Mouse (Mus musculus) myocyte (in vitro differentiated cells): ENCODE results near the gene Nhlrc4. TPM values are rescaled to one million over a fixed set of nuclear protein-coding genes. Genes with fewer than 3 reads are reported as not detected.

Source experiments
- H3K27me3 ChIP-seq: one replicate; pipeline ENCODE4 v1.6.1; 2011; ENCODE audit not compliant: control insufficient read depth, insufficient read depth, insufficient read length
- H3K36me3 ChIP-seq: one replicate; pipeline ENCODE4 v1.6.1; 2011; ENCODE audit not compliant: control insufficient read depth, insufficient read depth
- H3K4me2 ChIP-seq: one replicate; pipeline ENCODE4 v1.6.1; 2011; ENCODE audit warnings: low read depth, control low read depth
- H3K4me3 ChIP-seq: one replicate; pipeline ENCODE4 v1.5.1; 2011; ENCODE audit warnings: mild to moderate bottlenecking, control low read depth, moderate library complexity
- H3K79me2 ChIP-seq: one replicate; pipeline ENCODE4 v1.6.1; 2011; ENCODE audit not compliant: control insufficient read depth, insufficient read depth
- H3ac ChIP-seq: one replicate; pipeline ENCODE4 v1.6.1; 2011; ENCODE audit not compliant: control insufficient read depth, insufficient read length
- CEBPB ChIP-seq: IDR thresholded peaks from 2 replicates; pipeline ENCODE4 v1.6.1; 2011; ENCODE audit warnings: mild to moderate bottlenecking, moderate library complexity; ENCODE audit not compliant: poor library complexity, insufficient read depth, severe bottlenecking
- E2F4 ChIP-seq: IDR thresholded peaks from one replicate; pipeline ENCODE4 v1.6.1; 2011; ENCODE audit warnings: mild to moderate bottlenecking, control low read depth, moderate library complexity; ENCODE audit not compliant: insufficient read depth
- MAX ChIP-seq: IDR thresholded peaks from one replicate; pipeline ENCODE4 v1.6.1; 2011; ENCODE audit warnings: low read depth, mild to moderate bottlenecking, control low read depth
- MYOD1 ChIP-seq, 3 experiments: IDR thresholded peaks; one replicate each; pipeline ENCODE4 v1.6.1; 2011; ENCODE audit warnings: control low read depth in 2 of 3, low read depth in 2 of 3, mild to moderate bottlenecking in 2 of 3, moderate library complexity in 1 of 3; ENCODE audit not compliant: insufficient read length in 2 of 3, control insufficient read depth in 1 of 3
- MYOG ChIP-seq, 3 experiments: IDR thresholded peaks; one replicate each; pipeline ENCODE4 v1.6.1; 2011; ENCODE audit warnings: control low read depth in 2 of 3, low read depth in 2 of 3, mild to moderate bottlenecking in 2 of 3; ENCODE audit not compliant: insufficient read length in 2 of 3, control insufficient read depth in 1 of 3, insufficient read depth in 1 of 3
- POLR2A ChIP-seq: IDR thresholded peaks from one replicate; pipeline ENCODE4 v1.6.1; 2011; ENCODE audit warnings: low read depth, mild to moderate bottlenecking, control low read depth, moderate library complexity; ENCODE audit not compliant: insufficient read length
- POLR2AphosphoS2 ChIP-seq: IDR thresholded peaks from one replicate; pipeline ENCODE4 v1.6.1; 2011; ENCODE audit warnings: low read depth, control low read depth; ENCODE audit not compliant: insufficient read length
- REST ChIP-seq: IDR thresholded peaks from one replicate; pipeline ENCODE4 v1.6.1; 2011; ENCODE audit warnings: mild to moderate bottlenecking, control low read depth, moderate library complexity; ENCODE audit not compliant: insufficient read depth, insufficient read length
- SRF ChIP-seq: IDR thresholded peaks from one replicate; pipeline ENCODE4 v1.6.1; 2011; ENCODE audit warnings: low read depth; ENCODE audit not compliant: control insufficient read depth, insufficient read length
- TCF12 ChIP-seq: IDR thresholded peaks from one replicate; pipeline ENCODE4 v1.6.1; 2011; ENCODE audit warnings: mild to moderate bottlenecking, control low read depth; ENCODE audit not compliant: poor library complexity, insufficient read depth, severe bottlenecking
- TCF3 ChIP-seq: IDR thresholded peaks from one replicate; pipeline ENCODE4 v1.6.1; 2011; ENCODE audit warnings: low read depth, control low read depth; ENCODE audit not compliant: insufficient read length
- USF1 ChIP-seq: IDR thresholded peaks from one replicate; pipeline ENCODE4 v1.6.1; 2011; ENCODE audit warnings: low read depth, mild to moderate bottlenecking, control low read depth, moderate library complexity
- polyA plus RNA-seq: library from polyadenylated mRNA; unstranded; fragments of >200 nt; fragmentation: generic; extraction: Trizol; gene quantifications from one replicate; pipeline ENCODE4 v1.2.1, GENCODE M21; 2012; ENCODE audit warnings: missing spikeins

The Nhlrc4 gene
- polyA plus RNA-seq, 1 experiment: 0.17 TPM

DNA sequence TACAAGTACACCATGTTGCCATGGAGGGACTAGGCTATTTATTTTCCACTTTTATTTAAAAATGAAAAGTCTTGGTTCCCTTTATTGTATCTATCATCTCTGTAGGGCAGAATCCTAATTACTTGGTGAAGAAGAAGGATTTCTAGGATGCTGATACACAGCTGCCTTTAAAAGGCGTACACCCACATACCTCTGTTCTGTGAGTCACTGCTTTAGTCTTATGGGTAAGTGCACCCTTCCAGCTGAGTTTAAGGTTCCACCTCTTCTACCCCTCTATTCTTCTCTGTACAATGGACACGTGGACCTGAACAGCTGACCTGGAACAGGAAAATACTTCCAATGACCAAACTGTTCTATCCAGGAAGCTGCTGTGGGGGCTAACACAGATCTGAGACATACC lies 37.1 kb downstream of the Nhlrc4 start:
- TF ChIP-seq POLR2A (no peak), CEBPB (no peak), MYOG (IDR thresholded peaks at IDR 0.05; ENCODE audit: control insufficient read depth in 1 of 3, insufficient read depth in 1 of 3, insufficient read length in 2 of 3, low read depth in 2 of 3) (no peak), E2F4 (no peak), POLR2AphosphoS2 (no peak), USF1 (no peak), SRF (no peak), TCF3 (no peak), MAX (no peak), TCF12 (no peak), MYOD1 (IDR thresholded peaks at IDR 0.05; ENCODE audit: control insufficient read depth in 1 of 3, insufficient read length in 2 of 3, low read depth in 2 of 3) (no peak), REST (no peak)
- H3ac ChIP-seq: no peak overlapping the region
- H3K4me2 ChIP-seq: no peak overlapping the region
- no peak overlapping the region for H3K4me3 ChIP-seq
- H3K79me2 ChIP-seq: peaks cover 35% of the 10 kb centered on the region
- H3K36me3 ChIP-seq: no peaks in the 10 kb centered on the region
- no peaks in the 10 kb centered on the region for H3K27me3 ChIP-seq

GRCm38 (mm10) chr17:25903061-25903460 lies 41.7 kb downstream of the Nhlrc4 start:
- no peak for TF ChIP-seq CEBPB
- TF ChIP-seq MYOG (IDR thresholded peaks at IDR 0.05; ENCODE audit: control insufficient read depth in 1 of 3, insufficient read depth in 1 of 3, insufficient read length in 2 of 3, low read depth in 2 of 3): no peak
- no peak for TF ChIP-seq E2F4
- no peak for TF ChIP-seq USF1
- TF ChIP-seq POLR2AphosphoS2: no peak
- no peak for TF ChIP-seq TCF3
- TF ChIP-seq SRF: no peak
- no peak for TF ChIP-seq MAX
- no peak for TF ChIP-seq TCF12
- TF ChIP-seq MYOD1 (IDR thresholded peaks at IDR 0.05; ENCODE audit: control insufficient read depth in 1 of 3, insufficient read length in 2 of 3, low read depth in 2 of 3): no peak
- TF ChIP-seq POLR2A: no peak
- no peak for TF ChIP-seq REST
- Histone ChIP-seq H3K27me3 (no peaks in the 10 kb centered on the region), H3K4me3 (no peak overlapping the region), H3K79me2 (peaks cover 18% of the 10 kb centered on the region), H3K36me3 (peaks cover 7% of the 10 kb centered on the region), H3ac (no peak overlapping the region), H3K4me2 (no peak overlapping the region)

DNA sequence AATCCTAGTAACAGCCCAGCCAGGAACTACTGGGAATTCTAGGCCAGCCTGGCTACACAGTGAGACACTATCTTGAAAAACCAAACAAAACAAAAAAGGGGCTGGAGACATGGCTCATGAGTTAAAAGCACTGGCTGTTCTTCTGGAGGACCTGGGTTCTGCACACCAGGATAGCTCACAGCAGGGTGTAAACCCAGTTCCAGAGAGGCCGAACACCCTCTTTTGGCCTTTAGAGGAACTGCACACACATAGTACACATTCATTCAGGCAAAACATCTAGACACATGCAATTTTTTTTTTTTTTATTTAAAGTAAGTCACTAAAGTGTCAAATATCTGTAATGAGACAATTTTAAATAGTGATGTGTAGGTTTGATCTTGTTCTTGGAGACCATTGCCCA lies 44.6 kb downstream of the Nhlrc4 start:
- H3ac ChIP-seq: no peak overlapping the region
- no peak overlapping the region for H3K4me3 ChIP-seq
- TF ChIP-seq REST: no peak
- no peak for TF ChIP-seq POLR2AphosphoS2
- TF ChIP-seq E2F4: no peak
- TF ChIP-seq SRF: no peak
- TF ChIP-seq MYOD1 (IDR thresholded peaks at IDR 0.05; ENCODE audit: control insufficient read depth in 1 of 3, insufficient read length in 2 of 3, low read depth in 2 of 3): no peak
- TF ChIP-seq TCF3: no peak
- TF ChIP-seq POLR2A: no peak
- TF ChIP-seq MAX: no peak
- TF ChIP-seq CEBPB: no peak
- TF ChIP-seq TCF12: no peak
- no peak for TF ChIP-seq USF1
- no peak for TF ChIP-seq MYOG (IDR thresholded peaks at IDR 0.05; ENCODE audit: control insufficient read depth in 1 of 3, insufficient read depth in 1 of 3, insufficient read length in 2 of 3, low read depth in 2 of 3)
- H3K4me2 ChIP-seq: no peak overlapping the region
- peaks cover 7% of the 10 kb centered on the region for H3K36me3 ChIP-seq
- H3K79me2 ChIP-seq: peaks cover 14% of the 10 kb centered on the region
- no peaks in the 10 kb centered on the region for H3K27me3 ChIP-seq

GRCm38 (mm10) chr17:25895891-25896290 lies 48.9 kb downstream of the Nhlrc4 start:
- Histone ChIP-seq H3K4me2 (no peak overlapping the region), H3K4me3 (no peak overlapping the region), H3ac (no peak overlapping the region), H3K79me2 (peaks cover 1% of the 10 kb centered on the region), H3K27me3 (no peaks in the 10 kb centered on the region), H3K36me3 (peaks cover 7% of the 10 kb centered on the region)
- TF ChIP-seq MYOG (IDR thresholded peaks at IDR 0.05; ENCODE audit: control insufficient read depth in 1 of 3, insufficient read depth in 1 of 3, insufficient read length in 2 of 3, low read depth in 2 of 3) (no peak), MAX (no peak), MYOD1 (IDR thresholded peaks at IDR 0.05; ENCODE audit: control insufficient read depth in 1 of 3, insufficient read length in 2 of 3, low read depth in 2 of 3) (no peak), TCF3 (no peak), SRF (no peak), REST (no peak), TCF12 (no peak), USF1 (no peak), POLR2A (no peak), CEBPB (no peak), POLR2AphosphoS2 (no peak), E2F4 (no peak)

- H3ac ChIP-seq: no peak overlapping the region
- peaks cover 7% of the 10 kb centered on the region for H3K36me3 ChIP-seq
- H3K79me2 ChIP-seq: no peaks in the 10 kb centered on the region
- H3K4me2 ChIP-seq: no peak overlapping the region
- no peak overlapping the region for H3K4me3 ChIP-seq
- TF ChIP-seq MYOD1 (IDR thresholded peaks at IDR 0.05; ENCODE audit: control insufficient read depth in 1 of 3, insufficient read length in 2 of 3, low read depth in 2 of 3): no peak
- TF ChIP-seq POLR2A: no peak
- no peaks in the 10 kb centered on the region for H3K27me3 ChIP-seq
Observed at GRCm38 (mm10) chr17:25895415-25895814, 49.3 kb downstream of the Nhlrc4 start.
